Mouse (Mus musculus): ENCODE data around the gene Pcsk5.
"Not testable (repeated sequence)": the region's sequence is repeated elsewhere in the genome, so short reads cannot be mapped to it uniquely, and the experiment has no call there.

The Pcsk5 gene

DNA sequence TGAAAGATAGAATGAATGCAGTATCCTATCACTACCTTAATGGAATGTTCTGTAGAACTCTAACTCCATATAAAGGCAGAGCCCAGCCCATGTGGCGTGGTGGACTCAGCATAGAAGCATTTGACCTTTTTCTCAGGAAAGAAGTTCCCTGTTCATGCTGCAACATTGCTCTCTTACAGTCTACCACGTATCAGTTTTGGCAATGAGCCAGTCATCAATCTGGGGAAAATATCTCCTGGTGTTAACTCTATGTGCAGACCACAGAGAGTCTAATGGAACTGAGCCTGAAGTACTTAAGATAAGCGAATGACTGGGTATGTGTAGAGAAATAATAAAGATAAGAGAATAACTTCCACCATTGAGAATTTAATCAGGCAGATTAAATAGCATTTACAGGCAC is 270.2 kb downstream of the Pcsk5 start:
- DNase-seq: no peak

- DNase-seq: no peak
These were observed 271.3 kb downstream of the Pcsk5 start for GRCm38 (mm10) chr19:17566097-17566496.

- peak; percentile 10 to 47 for DNase-seq
These were observed 278.7 kb downstream of the Pcsk5 start for GRCm38 (mm10) chr19:17558764-17559163.

DNA sequence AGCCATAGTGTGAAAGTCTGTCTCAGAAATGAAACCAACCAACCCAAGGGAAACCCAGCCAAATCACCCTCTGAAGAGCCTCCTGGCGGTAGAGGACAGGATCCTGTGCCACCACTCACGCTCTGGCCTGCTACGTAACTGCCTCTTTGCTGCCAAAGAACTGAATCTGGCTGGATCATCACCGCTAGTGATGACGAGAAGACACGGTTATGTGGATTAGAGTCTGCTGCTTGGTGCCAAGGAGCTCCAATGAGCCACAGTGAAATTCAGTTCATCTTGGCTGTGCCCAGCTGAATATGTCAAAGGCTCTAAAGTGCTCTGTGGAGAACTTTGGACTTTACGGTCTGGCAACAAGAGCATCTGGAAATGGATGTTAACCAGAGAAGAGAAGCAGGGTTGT is 282.3 kb downstream of the Pcsk5 start:
- DNase-seq: peak; percentile 63 to 78

GRCm38 (mm10) chr19:17554571-17554970 is 282.9 kb downstream of the Pcsk5 start:
- no peak for DNase-seq

DNA sequence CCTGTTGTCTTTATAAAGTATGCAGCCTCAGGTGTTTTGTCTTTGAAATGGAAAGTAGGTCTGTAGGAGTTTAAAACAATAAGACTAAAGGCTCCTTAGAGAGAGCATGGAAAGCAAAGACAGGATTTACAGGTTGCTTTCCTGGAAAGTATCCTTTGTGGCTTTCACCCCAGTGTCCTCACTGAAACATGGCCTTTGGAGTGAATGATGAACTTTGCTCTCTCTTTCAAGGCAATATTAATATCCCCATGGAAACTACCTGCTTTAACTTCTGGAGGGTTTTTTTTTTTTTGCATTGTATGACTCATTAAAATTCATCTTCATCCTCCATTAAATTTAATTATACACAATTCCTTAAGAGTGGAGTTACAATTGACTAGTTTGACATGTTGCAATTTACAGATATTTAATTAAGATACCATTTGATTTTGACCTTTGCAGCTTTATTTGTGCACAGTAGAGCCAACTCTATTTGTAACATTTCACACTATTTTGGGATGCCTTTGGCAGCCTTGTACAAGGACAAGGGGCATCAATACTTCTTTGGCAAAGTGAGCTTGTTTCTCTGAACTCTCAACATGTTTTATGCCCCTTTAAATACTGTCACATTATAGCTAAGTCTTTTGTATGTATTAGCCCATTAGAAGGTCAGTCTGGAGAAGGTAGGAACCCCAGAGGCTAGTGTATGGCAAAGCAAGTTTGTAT is 283.9 kb downstream of the Pcsk5 start:
- DNase-seq: peak in 1 of 2 experiments; percentile 21

- DNase-seq: no peak
These were observed 308.5 kb downstream of the Pcsk5 start for GRCm38 (mm10) chr19:17528746-17529532.

- no peak for DNase-seq
These were observed 311.9 kb downstream of the Pcsk5 start for GRCm38 (mm10) chr19:17525558-17525957.

- peak in 1 of 2 experiments; percentile 15 for DNase-seq
These were observed 323.0 kb downstream of the Pcsk5 start for GRCm38 (mm10) chr19:17514456-17514855.

GRCm38 (mm10) chr19:17511283-17511682 is 326.1 kb downstream of the Pcsk5 start:
- no peak for DNase-seq

DNA sequence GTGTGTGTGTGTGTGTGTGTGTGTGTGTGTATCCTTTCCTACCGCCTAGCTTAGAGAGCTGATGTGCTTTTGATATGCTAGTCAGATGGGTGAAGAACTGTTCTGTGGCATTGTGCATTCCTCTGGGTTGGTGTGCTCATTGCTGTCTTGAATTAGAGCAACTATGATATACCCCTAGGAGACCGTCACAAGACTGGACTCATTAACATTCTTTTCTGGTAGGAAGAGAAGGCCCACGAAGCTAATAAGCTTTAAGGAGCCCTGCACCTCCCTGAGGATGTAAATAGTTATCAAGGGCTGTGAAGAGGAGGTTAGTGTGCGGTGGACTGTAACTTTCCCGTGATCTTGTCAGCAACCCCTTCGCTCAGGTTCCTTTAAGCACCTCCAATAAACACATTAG is 333.2 kb downstream of the Pcsk5 start:
- DNase-seq: no peak

DNA sequence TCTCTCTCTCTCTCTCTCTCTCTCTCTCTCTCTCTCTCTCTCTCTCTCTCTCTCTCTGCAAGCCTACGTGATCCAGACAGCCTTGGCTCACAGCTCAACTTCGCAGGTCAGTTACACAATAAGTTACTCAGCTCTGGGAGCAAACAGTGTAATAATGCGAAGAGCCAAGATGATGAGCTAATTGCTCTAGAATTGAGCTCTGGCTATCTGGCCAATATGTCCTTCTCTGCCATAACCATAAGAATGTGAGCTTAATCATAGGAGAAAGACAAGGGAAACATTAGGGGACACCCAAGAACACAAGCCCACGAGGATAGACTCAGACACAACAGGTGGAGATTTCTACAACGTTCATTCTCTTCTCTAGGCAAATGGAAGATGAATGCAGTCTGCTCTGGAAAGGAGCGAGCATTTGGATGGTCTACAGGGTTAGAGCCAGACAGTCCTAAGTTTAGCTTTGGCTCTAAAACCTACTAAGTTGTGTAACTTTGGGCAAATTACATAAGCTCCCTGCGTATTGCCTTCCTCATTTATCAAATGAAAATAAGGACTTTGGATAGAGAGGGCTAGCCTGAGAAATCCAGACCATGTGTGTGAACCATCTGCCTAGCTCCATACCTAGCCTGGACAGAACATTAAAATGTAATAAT is 338.7 kb downstream of the Pcsk5 start:
- no peak for DNase-seq

DNA sequence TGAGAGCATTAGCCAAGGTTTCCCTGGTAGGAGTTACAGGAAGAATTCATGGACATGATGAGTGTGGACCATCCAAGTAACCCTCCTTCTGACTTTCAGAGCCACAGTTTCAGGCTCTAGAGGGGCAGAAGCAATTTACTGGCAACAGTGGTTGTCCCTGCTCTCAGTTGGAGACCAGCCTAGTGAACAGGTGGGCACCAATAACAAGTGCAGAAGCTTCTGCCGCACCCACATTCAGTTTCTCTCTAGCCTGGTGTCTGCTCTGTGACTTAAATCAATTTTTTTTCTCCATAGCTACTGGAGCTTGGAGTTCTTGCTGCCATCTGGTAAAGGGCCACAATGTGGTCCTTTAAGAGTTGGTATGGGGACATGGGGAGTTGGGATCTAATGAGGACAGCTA is 341.3 kb downstream of the Pcsk5 start:
- DNase-seq: no peak

- no peak for DNase-seq
These were observed 345.4 kb downstream of the Pcsk5 start for GRCm38 (mm10) chr19:17491822-17492544.

DNA sequence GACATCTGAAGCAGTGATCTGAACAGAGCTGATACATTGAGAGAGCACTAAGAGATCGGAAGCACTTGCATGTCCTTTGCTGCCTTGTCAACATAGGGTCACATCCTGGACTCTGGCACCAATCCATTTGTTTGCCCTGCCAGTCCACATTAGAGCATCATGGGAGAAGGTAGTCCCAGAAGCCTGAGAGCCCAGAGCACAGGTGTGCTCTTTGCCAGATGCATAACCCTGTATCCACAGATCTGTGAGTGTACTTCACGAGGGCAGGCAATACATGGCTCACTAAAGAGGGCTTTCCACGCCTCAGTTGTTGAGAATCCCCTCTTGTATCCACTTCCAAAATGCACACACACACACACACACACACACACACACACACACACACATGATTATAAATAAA is 346.1 kb downstream of the Pcsk5 start:
- peak; percentile 54 to 57 for DNase-seq

DNA sequence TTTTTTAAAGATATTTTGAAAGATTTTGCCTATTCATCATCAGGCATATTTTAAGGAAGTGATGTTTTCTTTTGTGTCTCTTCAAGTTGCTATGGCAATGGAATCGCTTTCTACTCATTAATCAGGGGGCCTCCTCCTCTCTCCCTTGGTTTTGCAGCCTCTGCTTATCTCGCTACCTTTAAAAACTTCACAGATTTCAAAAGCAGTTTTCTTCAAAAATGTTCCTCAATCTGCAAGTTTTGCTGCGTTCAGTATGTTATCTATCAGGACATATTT is 347.6 kb downstream of the Pcsk5 start:
- no peak for DNase-seq

DNA sequence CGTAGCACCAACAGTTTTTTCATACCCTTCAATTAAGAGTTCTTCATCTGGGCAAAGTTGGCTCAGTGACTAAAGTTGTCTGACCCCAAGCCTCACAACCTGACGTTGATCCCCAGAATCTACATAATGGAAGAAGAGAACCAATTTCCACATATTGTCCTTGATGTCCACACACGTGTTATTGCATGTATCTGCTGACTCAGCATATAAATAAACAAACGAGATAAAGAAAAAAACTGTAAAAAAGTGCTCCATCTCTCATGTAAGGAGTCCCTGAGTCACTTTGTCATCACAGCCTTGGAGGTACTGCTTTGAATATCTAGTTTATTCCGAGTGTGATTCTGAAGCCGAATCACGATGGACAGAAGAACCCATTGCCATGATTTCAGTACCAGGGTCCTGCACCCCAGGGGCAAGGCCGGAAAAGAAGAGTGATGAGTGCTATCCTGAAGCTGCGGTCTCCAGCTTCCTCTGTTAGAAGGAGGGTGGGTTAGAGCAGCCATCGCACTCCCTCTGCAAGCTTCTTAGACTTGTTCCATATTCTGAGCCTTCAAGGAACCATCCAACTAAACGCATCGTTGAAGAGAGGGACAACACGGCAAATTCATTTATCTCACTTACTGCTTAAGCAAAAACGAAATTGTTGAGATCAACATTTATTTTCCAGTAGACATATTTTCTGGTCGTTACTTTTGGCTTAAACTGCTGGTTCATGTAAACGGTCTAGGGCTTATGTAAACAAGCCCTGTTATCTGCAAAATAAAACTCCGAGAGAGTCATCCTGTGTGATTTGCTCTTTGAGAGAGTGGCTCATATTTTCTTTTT is 348.2 kb downstream of the Pcsk5 start:
- no peak for DNase-seq

GRCm38 (mm10) chr19:17482126-17482790 is 355.2 kb downstream of the Pcsk5 start:
- DNase-seq: no peak

- peak; percentile 71 to 76 for DNase-seq
These were observed 358.0 kb downstream of the Pcsk5 start for GRCm38 (mm10) chr19:17479471-17479870.

GRCm38 (mm10) chr19:17476021-17476420 is 361.4 kb downstream of the Pcsk5 start:
- peak; percentile 6 to 23 for DNase-seq

GRCm38 (mm10) chr19:17473138-17473537 is 364.3 kb downstream of the Pcsk5 start:
- not testable (repeated sequence) for DNase-seq

DNA sequence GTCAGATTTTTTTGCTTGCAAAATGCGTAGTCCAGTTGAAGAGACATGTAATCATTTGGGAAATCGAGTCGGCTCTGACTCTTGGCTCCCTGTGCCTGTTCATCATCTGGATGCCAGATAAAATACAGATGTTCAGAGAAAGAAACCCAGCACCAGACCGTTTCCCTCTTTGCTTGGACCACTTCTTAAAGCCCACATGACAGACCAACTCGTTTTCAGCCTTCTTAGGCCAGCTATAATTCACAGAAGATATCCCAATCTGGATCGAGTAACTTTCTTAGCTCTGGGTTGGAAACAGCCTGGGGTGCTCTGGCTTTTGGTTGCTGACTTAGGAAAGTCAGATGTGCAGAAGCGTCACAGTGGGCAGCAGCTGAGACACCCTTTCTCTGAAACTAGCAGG is 365.6 kb downstream of the Pcsk5 start:
- no peak for DNase-seq

All from kidney, postnatal 36 days (tissue).